Mouse (Mus musculus) cerebellum, postnatal 25 days (tissue): ENCODE measurements around the gene Scgb1b17.
"Not testable (repeated sequence)": the region's sequence is repeated elsewhere in the genome, so short reads cannot be mapped to it uniquely, and the experiment has no call there.

ENCODE experiments used
- DNase-seq, 2 experiments: peaks; one replicate each; pipeline ENCODE4 v3.0.0; 2021; ENCODE audit warnings: mixed read lengths in 2 of 2

Gene Scgb1b17

DNA sequence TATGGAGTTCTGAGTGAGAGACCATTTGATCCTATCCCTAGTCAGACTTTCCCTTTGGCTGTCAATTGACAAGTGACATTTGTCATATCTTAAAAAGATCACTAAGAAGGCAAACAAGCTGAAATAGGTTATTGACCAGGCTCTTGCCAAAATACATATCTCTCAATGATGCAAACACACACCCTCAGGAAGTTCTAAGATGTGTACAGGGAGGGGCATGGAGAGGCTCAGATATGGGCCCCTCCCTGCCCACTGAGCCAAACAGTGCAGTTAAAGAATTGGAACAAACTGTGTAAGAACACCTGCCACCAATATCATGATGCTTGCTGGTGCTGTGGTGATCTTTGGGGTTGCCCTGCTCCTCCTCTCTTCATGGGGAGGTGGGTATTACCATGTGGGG, at the start of gene Scgb1b17:
TSS of gene Scgb1b17 (plus strand) at position 301 of the 400 bp plus-strand sequence.
- DNase-seq = not testable (repeated sequence)

DNA sequence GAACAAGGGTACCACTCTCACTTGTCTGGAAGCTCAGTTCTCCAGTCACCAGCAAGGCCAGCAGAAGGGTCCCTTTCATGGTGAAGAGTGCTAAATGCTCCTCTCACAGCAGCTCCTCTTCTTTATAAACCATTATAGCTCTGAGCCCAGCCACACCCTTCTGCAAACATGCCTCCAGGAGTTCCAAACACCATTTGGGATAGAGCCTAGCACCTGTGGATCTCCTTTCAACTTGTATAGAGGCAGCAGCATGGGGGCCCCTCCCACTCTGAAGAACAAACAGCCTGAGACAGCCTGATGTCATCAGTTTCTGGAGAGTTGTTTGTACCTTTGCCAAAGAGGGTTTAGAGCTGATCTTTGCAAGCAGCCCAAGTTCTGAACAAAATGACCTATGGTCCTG, 6.8 kb upstream of the Scgb1b17 start, which contains the start of gene Scgb2b17:
TSS of gene Scgb2b17 (minus strand) at position 101 of the 400 bp plus-strand sequence.
- DNase-seq = not testable (repeated sequence)
